Mouse (Mus musculus): Measurements from ENCODE around the gene Adamts2.

Adamts2 gene

DNA sequence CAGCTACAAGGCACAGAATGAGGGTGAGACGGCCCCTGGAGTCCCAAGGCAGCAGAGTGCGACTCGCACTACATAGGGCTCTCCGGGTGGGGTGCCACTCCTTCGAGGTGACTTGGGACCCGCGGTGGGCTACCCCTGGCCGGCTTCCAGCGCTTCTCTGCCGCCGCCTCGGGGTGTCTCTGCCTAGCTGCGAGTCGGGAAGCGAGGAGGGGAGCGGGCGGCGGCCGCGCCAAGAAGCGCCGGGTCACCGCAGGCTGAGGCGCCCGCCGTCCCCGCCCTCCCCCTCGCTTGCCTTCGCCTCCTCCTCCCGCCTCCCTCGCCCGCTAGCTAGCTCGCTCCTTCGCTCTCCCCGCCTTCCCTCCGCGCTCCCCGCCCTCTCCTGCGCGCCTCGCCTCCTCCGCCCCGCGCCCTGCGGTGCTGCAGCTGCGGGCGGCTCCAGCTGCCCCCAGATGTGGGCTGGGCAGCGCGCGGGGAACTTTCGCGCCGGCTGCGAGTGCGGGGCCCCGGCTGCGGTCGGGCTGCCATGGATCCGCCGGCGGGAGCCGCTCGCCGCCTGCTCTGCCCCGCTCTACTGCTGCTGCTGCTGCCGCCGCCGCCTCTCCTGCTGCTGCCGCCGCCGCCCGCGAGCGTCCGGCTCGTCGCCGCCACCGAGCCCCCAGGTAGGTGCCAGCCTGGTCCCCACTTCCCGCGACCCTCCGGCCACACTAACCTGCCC is at the start of gene Adamts2:
TSS of gene Adamts2 (plus strand) at position 444 of the 715 bp plus-strand sequence.
- in situ Hi-C loops (cut with MboI; ENCODE audit: low pct_unique_long_range_greater_than_20kb in 1 of 2, low sequenced_read_pairs in 2 of 2, unreplicated experiment in 1 of 2): no loop called here

DNA sequence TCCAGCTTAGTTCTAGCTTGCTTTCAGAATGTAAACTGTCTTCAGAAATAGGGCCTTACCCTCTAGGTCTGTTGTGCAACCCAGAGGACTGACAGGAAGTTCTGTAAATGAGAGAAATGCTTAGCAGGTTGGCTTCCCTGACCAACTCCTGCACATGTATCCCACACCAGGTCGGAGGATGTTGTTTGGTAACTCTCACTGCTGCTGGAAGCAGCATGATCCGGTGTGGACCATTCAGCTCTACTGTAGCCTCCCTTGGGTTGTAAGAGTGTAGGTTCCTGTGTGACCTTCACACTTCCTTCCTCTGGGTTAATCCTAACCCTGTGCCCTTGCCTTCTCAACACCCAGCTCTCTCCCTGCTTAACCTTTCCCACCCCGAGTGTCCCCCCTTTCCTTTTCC is 44.8 kb upstream of the Adamts2 start:
- in situ Hi-C loops (cut with MboI; ENCODE audit: low pct_unique_long_range_greater_than_20kb in 1 of 2, low sequenced_read_pairs in 2 of 2, unreplicated experiment in 1 of 2): no loop called here

DNA sequence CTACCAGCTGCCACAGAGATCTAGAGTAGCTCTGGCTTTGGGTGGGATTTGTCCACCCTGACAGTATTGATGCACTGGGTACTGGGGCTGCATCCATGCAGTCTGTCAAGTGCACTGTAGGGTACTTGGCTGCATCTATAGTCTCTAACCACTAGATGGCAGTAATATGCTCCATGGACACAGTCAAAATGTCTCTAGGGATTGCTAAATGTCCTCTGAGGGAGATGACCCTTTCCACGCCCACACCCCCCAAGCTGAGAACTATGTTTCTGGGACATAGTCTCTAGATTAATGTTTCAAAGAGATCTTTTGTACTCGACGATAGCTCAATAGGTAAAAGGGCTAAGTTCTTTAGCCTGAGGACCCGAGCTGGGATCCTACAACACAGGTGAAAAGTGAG is 42.8 kb upstream of the Adamts2 start:
- in situ Hi-C loops (cut with MboI; ENCODE audit: low pct_unique_long_range_greater_than_20kb in 1 of 2, low sequenced_read_pairs in 2 of 2, unreplicated experiment in 1 of 2): no loop called here

DNA sequence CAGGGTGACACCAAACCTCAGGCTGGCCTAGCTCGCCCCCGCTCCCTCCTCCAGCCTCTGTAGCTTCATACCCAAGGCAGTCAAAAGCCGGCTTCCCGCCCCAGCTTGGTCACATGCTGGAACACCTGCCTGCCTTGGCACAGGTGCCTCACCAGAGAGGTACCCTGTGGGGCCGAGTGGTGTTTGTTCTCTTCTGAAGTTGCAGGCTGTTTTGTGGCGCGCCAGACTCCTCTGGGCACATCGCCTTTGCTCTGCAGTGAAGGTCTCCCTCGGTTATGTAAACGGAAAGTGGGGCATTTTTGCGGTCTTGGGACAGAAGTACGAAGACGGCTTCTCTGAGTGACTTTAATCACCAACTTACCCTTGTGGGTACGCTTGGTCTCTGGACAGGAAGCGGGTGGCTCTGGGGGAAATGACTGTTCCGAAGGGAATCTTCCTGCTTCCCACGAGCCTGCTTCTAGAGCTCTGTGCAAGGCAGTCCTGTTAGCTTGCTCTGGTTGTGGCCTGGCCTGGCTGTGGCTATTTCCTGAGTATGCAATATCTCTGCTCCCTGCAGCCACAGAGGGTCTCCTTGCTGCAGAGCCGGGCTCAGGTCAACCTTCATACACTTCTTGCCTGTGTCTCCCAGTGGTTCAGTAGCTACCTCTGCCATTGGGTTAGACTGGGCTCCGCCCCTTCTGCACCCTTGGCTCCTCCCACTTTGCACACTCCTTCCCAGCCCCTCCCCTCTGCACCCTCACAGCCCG is 36.2 kb upstream of the Adamts2 start:
- in situ Hi-C loops (cut with MboI; ENCODE audit: low pct_unique_long_range_greater_than_20kb in 1 of 2, low sequenced_read_pairs in 2 of 2, unreplicated experiment in 1 of 2): no loop called here

DNA sequence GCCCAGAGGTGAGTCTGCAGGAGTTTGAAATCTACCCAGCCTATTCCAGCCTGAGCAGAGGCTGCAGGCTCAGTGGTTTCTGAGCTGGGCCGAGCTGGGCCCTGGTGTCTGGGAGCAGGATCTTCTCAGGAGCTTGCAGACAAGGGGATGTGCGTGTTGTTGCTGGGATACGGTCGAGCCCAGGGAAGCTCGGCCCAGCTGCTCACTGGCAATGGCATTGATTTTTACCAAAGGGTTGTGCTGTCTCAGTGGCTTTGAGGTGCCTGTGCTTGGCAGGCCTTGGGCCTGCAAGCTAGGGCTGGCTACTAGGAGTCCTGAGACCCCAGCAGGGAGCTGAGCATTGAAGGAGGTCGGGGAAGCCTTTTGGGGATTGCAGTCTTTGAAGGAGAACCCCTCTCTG is 30.4 kb upstream of the Adamts2 start:
- in situ Hi-C loops (cut with MboI; ENCODE audit: low pct_unique_long_range_greater_than_20kb in 1 of 2, low sequenced_read_pairs in 2 of 2, unreplicated experiment in 1 of 2): no loop called here

DNA sequence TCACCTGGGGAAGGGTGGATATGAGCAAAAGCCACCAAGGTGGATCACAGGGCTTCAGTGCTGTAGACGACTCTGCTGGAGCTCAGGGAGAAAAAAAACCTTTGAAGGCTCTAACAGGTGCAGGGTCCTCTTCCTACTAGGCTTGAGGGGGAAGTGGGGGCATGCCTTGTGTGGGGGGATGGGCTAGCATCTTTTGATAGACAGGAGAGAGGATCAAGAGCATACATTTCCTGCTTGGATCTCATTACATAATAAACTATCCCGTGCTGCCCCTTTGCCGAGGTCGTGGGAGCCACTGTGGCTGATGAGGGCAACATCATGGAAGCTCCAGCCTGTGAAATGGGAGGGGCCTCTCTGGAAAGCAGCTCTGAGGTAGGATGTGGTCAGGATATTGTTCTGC is 25.4 kb upstream of the Adamts2 start:
- in situ Hi-C loops (cut with MboI; ENCODE audit: low pct_unique_long_range_greater_than_20kb in 1 of 2, low sequenced_read_pairs in 2 of 2, unreplicated experiment in 1 of 2): no loop called here

DNA sequence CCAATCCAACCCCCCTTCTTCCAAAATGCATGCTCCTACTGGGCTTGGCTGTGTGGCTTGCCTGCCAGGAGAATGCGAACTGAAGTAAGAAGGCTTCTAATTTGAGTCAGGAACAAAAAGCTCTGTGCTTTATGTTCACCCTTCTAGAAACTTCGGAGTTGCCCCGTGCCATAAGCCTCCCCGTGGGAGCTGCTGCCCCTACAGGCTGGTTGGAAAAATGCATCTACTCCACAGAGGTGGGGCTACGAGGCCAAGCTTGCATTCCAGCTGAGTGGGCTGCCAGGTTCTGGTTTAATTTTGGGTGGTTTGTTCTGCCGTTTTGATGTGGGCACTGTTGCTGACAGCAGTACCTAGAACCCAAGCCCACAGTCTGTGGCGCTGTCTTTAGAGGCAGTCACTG is 14.9 kb upstream of the Adamts2 start:
- in situ Hi-C loops (cut with MboI; ENCODE audit: low pct_unique_long_range_greater_than_20kb in 1 of 2, low sequenced_read_pairs in 2 of 2, unreplicated experiment in 1 of 2): no loop called here

DNA sequence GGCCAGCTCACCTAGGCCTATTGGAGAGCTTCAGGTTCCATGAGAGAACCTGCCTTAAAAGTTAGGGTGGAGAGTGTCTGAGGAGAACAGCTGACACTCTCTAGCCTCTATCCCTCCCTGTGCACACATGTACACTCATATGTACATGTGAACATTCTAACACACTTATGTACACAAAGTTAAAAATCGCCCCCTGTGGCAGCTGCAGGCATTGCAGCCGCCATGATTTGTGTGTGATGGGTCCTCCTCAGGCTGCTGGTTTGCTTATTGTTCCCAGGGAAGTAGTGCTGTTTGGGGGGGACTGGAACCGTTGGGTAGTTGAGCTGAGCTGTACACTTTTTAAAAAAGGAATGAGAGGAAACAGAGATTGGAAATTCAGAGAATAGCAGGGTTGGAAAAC is 14.1 kb upstream of the Adamts2 start:
- in situ Hi-C loops (cut with MboI; ENCODE audit: low pct_unique_long_range_greater_than_20kb in 1 of 2, low sequenced_read_pairs in 2 of 2, unreplicated experiment in 1 of 2): no loop called here

DNA sequence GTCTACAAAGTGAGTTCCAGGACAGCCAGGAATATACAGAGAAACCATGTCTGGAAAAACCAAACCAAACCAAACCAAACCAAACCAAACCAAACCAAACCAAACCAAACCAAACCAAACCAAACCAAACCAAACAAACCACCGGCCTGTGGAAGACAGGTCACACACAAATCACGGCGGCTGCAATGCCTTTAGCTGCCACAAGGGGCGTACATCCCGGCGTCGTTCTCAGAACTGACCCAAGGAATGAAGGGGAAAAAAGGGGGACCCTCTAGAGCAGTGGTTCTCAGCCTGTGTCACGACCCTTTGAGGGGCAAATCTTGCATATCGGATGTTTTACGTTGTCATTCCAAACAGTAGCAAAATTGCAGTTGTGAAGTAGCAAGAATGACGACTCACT is 12.8 kb upstream of the Adamts2 start:
- in situ Hi-C loops (cut with MboI; ENCODE audit: low pct_unique_long_range_greater_than_20kb in 1 of 2, low sequenced_read_pairs in 2 of 2, unreplicated experiment in 1 of 2): no loop called here

DNA sequence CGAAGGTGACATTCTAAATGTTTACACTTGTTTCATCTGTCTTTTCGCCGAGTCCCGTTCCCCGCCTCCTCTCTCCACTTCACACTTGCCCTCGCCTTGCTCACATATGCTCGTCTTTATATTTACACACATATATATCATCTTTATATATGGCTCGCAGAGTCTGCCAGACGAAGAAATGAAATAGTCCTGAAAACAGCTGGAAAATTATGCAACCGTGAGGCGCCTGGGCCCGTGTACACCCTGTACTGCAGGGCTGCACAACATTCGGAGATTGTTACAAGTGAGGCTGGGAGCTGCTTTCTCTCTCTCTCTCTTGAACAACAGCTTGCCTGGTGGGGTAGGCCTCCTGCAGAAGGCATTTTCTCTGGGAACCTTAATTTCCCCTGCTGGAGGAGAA is 10.8 kb upstream of the Adamts2 start:
- in situ Hi-C loops (cut with MboI; ENCODE audit: low pct_unique_long_range_greater_than_20kb in 1 of 2, low sequenced_read_pairs in 2 of 2, unreplicated experiment in 1 of 2): no loop called here

DNA sequence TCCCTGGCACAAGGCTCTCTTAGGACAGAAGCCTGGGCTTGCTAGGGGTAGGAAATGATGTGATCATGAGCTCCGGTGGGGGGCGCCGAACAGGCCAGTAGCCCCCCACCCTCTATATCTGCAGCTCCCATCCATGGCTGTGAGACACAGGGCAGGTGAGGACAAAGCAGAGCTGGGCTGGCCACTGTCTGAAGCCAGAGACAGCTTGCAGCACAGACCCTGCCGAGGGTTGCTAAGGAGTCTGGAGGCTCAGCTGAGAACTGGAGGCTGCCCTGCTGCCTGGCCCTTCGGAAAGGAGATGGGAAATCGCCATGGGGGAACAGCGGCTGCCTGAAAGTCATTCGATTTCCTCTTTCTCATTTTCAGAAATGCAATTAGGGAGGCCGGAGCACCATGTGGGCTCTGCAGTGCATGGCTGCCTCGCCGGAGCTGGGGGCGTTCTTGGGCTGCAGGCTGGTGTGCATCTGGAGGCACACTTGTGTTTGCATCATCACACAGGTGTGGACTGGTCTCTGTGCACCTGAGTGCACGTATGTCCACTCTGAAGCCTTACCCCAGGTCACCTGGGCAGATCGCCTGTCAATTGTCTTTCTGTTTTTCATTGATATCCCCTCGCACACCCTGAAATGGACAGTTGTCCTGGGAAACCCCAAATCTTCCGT is 8.9 kb upstream of the Adamts2 start:
- in situ Hi-C loops (cut with MboI; ENCODE audit: low pct_unique_long_range_greater_than_20kb in 1 of 2, low sequenced_read_pairs in 2 of 2, unreplicated experiment in 1 of 2): no loop called here

DNA sequence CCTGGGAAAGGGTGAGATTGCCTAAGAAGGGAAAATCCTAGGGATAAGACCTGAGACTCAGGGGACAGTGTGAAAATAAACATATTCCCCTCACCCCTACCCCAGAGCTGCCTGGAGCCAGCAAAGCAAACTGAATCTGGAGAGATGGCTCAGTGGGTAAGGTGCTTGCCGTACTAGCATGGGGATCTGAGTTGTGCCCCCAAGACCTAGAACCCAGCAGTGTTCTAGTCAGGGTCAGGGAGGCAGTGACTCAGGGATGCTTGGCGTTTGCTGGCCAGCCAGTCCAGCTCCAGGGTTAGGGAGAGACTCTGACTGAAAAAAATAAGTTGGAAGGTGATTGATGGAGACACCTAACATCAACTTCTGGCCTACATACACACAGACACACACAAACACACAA is 5.3 kb upstream of the Adamts2 start:
- in situ Hi-C loops (cut with MboI; ENCODE audit: low pct_unique_long_range_greater_than_20kb in 1 of 2, low sequenced_read_pairs in 2 of 2, unreplicated experiment in 1 of 2): no loop called here

DNA sequence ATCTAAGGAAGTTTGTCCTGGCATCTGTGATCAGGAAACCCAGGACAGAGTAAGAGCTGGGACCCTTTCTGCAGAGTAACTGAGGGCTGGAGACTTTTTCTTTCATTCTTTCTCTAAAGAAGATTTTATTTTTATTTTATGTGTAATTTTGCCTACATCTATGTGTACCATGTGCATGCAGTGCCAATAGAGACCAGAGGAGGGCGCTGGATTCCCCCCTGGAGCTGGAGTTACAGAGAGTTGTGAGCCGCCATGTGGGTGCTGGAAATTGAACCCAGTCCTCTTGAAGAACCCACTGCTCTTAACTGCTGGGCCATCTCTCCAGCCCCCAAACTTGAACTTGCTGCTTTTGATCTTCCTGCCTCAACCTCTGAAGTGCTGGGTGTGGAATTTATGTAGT is 2.7 kb upstream of the Adamts2 start:
- in situ Hi-C loops (cut with MboI; ENCODE audit: low pct_unique_long_range_greater_than_20kb in 1 of 2, low sequenced_read_pairs in 2 of 2, unreplicated experiment in 1 of 2): no loop called here

DNA sequence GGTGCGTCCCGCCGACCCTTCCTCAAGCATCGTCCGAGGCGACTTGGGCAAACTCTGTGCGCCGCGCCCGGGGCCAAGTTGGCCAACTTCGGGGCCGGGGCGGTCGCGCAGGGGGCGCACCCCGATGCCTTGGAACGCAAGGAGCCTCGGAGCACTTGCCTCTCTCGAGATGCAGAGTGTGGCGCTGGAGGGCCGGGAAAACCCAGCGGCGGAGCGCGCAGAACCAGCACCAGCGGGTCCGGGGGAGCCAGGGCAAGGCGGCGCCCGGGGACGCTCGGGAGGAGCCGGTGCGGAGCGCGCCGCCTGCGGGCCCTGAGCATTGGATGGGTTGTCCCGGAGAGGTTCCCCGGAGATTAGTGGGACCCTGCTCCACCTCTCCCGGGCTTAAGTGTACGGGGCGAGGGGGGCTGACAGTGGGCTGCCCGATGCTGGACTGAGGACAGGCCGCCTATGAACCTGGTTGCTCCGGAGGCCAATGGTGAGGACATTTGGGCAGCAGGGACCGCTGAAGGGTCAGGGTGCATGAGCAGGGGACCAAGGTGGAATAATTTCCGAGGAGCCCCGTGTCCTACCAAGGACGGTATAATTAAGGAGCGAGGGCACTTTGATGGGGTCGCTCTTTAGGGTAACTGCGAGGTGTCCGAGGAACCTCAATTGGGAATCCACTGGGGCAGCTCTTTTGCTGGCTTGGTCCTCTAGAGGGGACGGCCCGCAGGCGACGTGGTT is 635 bp downstream of the Adamts2 start:
- in situ Hi-C loops (cut with MboI; ENCODE audit: low pct_unique_long_range_greater_than_20kb in 1 of 2, low sequenced_read_pairs in 2 of 2, unreplicated experiment in 1 of 2): no loop called here

DNA sequence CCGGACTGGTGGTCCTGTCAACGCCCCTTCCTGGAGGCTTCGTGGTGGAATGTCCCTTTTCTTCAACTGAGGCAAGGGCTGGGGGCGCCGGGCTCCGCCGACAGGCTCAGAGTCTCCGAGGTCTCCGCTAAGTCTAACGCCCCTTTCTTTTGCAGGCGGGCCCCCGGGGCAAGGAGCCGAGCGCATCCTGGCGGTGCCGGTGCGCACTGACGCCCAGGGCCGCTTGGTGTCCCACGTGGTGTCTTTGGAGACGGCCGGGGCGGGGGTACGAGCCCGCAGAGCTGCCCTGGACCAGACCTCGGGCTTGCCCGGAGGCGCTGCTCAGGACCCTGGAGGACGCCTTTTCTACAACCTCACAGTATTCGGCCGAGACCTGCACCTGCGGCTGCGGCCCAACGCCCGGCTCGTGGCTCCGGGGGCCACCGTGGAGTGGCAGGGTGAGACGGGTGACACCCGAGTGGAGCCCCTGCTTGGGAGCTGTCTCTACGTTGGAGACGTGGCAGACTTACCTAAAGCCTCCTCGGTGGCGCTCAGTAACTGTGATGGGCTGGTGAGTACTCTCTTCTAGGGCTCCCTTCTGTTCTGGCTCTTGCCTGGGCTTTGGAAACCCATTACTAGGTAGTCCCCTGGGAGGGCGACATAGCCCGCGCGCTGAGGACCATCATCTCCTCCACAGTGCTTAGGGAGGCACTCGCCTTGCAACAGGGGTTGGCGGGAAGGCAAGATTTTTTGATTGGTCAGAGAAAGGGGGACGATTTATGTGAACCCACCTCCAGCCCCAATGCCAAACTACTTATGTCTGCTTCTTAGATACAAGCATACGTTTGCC is 1.4 kb downstream of the Adamts2 start:
- in situ Hi-C loops (cut with MboI; ENCODE audit: low pct_unique_long_range_greater_than_20kb in 1 of 2, low sequenced_read_pairs in 2 of 2, unreplicated experiment in 1 of 2): no loop called here

DNA sequence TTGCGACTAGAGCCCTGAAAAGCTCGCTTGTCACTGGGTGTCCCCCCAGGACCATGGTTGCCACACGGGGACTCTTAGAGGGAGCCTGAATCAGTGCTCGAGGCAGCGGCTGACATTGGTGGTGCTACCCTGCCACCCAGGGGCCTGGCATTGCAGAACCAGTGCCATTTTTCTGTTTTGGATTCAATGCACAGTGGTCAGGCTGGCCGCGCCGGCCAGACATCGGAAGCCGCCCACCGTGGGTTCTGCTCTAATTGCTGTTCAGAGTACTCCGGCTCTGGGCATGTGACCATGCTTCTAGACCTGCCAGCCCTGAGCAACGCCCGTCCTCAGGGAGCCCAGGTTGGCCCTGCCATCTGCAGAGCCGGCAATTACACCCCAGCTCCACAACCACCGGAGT is 2.5 kb downstream of the Adamts2 start:
- in situ Hi-C loops (cut with MboI; ENCODE audit: low pct_unique_long_range_greater_than_20kb in 1 of 2, low sequenced_read_pairs in 2 of 2, unreplicated experiment in 1 of 2): no loop called here

DNA sequence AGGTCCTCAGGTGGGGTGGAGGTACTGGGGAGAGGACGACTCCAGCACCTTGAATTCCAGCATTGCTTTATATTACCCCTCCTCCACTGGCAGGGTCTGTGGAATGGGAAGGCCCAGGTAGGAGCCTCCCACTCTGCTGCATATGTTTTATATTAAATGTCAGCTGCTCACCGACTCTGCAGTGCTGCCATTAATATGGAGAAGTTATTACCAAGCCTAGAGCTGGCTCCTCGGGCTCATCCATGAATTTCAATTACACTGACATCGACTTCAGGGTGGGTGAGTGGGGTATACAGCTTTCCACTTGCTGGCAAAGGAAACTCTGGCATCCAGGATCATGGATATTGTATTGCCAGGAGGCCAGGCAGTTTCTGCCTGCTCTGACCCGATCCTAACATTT is 9.3 kb downstream of the Adamts2 start:
- in situ Hi-C loops (cut with MboI; ENCODE audit: low pct_unique_long_range_greater_than_20kb in 1 of 2, low sequenced_read_pairs in 2 of 2, unreplicated experiment in 1 of 2): no loop called here

DNA sequence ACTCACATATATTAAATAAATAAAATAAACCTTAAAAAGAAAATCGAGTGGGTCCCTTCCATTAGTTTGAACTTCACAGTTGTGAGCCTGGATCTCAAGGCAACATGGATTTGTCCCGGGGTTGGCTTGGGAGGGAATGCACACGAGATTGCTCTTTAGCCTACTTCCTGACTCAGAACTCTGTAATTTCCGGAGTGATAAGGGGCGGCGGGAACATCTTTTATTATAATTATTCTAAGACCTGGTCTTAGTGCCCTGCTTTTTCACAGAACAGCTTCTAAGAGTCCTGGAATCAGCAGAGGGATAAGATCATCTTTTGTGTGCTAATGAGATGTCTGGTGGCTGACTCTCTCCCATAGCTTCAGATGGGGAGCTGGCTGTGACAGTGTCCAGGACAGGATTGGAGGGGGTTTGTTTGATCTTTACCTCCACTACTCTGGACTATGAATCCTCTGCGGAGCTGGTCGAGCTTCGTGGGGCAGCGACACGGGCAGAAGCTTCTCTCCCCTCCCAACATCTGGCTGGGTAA is 15.2 kb downstream of the Adamts2 start:
- in situ Hi-C loops (cut with MboI; ENCODE audit: low pct_unique_long_range_greater_than_20kb in 1 of 2, low sequenced_read_pairs in 2 of 2, unreplicated experiment in 1 of 2): no loop called here

All from mouse embryonic stem cell (cell line).